Mouse (Mus musculus): ENCODE data around the gene Igf1. TPM values are rescaled to one million over a fixed set of nuclear protein-coding genes. Genes with fewer than 3 reads are reported as not detected.

The Igf1 gene
- total and polyA plus RNA-seq, 2 experiments: 252 to 1,223 TPM

DNA sequence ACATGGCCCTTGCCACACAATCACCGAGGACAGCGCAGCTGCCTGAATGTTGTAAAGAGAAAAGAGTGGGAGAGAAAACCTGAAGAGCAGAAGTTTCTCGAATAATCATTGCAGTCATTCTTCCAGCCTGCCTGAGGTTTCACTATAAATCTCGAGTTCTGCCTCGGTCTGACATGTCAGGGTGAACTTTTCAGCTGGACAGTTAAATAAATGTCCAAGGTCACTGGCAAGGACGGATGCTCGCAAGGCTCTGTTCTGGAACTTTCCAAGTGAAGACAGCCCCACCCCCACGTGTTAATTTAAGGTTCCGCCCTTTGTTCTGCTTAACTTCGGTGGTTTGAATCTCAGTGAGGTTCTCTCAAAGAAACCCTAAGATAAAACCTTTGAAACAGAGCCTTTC lies 36.2 kb upstream of the Igf1 start:
- H3K27ac ChIP-seq (replicated peaks; ENCODE audit: insufficient read depth, low read depth, low read length): no peak overlapping the region
- no peak for DNase-seq (ENCODE audit: extremely low read depth, low read depth, low spot score)
- H3K79me2 ChIP-seq (ENCODE audit: control insufficient read depth, insufficient read depth, low read length): no peaks in the 10 kb centered on the region
- 73% methylated on average over 10 of the region's 10 CpGs for WGBS
- no peaks in the 10 kb centered on the region; the same call in 1 of the 2 replicates for H3K4me1 ChIP-seq (ENCODE audit: control insufficient read depth, insufficient read depth, low read length)
- H3K9ac ChIP-seq (ENCODE audit: low read depth, low read length): no peak overlapping the region
- no peak overlapping the region for H3K4me3 ChIP-seq (ENCODE audit: insufficient read depth, low read depth, low read length)
- no peaks in the 10 kb centered on the region for H3K36me3 ChIP-seq (ENCODE audit: control insufficient read depth, insufficient read depth, low read length)
- H3K27me3 ChIP-seq (ENCODE audit: control insufficient read depth, insufficient read depth, low read length): no peaks in the 10 kb centered on the region
- TF ChIP-seq CTCF (IDR thresholded peaks at IDR 0.05; ENCODE audit: low read depth, low read length) (no peak), POLR2A (IDR thresholded peaks at IDR 0.05; ENCODE audit: extremely low read depth, insufficient read depth, low read length) (no peak)

DNA sequence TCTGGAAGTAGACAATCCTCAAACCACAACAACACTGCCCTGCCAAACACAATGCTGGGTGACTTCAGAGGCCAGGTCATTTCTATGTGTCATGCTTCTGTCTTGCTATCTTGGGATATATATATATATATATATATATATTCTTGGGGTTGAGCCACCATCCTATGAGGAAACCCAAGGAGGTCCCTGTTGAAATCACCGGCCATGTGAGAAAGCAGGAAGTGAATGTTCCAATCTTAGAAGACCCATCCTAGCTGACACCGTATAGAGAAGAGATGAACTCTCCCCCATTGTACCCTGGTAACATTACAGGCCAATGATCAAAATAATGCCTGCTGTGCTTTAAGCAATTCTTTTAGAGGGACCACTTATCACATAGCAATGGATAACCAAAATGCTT lies 28.1 kb upstream of the Igf1 start:
- no peak overlapping the region for H3K4me3 ChIP-seq (ENCODE audit: insufficient read depth, low read depth, low read length)
- no peaks in the 10 kb centered on the region for H3K27me3 ChIP-seq (ENCODE audit: control insufficient read depth, insufficient read depth, low read length)
- no peaks in the 10 kb centered on the region for H3K36me3 ChIP-seq (ENCODE audit: control insufficient read depth, insufficient read depth, low read length)
- 96% methylated on average over 2 of the region's 2 CpGs for WGBS
- no peak for DNase-seq (ENCODE audit: extremely low read depth, low read depth, low spot score)
- H3K79me2 ChIP-seq (ENCODE audit: control insufficient read depth, insufficient read depth, low read length): no peaks in the 10 kb centered on the region
- no peak overlapping the region for H3K9ac ChIP-seq (ENCODE audit: low read depth, low read length)
- peaks cover 11% of the 10 kb centered on the region for H3K4me1 ChIP-seq (ENCODE audit: control insufficient read depth, insufficient read depth, low read length)
- no peak for TF ChIP-seq POLR2A (IDR thresholded peaks at IDR 0.05; ENCODE audit: extremely low read depth, insufficient read depth, low read length)
- TF ChIP-seq CTCF (IDR thresholded peaks at IDR 0.05; ENCODE audit: low read depth, low read length): no peak
- no peak overlapping the region for H3K27ac ChIP-seq (replicated peaks; ENCODE audit: insufficient read depth, low read depth, low read length)

DNA sequence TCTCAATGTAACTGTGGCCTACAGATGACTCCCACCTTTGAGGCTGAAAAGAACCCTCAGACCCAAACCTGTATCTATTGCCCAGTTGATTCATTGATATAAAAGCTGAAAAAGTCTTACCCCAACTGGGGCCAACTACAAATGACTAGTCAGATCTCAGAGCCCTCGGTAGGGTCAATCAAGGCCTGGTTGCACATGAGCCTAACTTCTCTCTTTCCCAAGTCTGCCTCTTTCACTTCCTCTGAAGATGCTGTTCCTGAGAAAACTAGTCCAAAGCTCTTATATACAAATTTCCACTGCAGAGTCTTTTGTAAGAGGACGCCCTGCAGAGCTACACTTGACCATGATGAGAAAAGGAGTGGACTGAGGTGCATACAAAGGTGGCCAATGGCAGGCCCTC lies 27.4 kb upstream of the Igf1 start:
- no peak overlapping the region for H3K4me3 ChIP-seq (ENCODE audit: insufficient read depth, low read depth, low read length)
- TF ChIP-seq CTCF (IDR thresholded peaks at IDR 0.05; ENCODE audit: low read depth, low read length): no peak
- TF ChIP-seq POLR2A (IDR thresholded peaks at IDR 0.05; ENCODE audit: extremely low read depth, insufficient read depth, low read length): no peak
- H3K36me3 ChIP-seq (ENCODE audit: control insufficient read depth, insufficient read depth, low read length): no peaks in the 10 kb centered on the region
- peak overlapping the region; percentile 34; the same call in 1 of the 2 replicates for H3K27ac ChIP-seq (replicated peaks; ENCODE audit: insufficient read depth, low read depth, low read length)
- H3K79me2 ChIP-seq (ENCODE audit: control insufficient read depth, insufficient read depth, low read length): no peaks in the 10 kb centered on the region
- WGBS: 90% methylated on average over 2 of the region's 2 CpGs
- no peak overlapping the region for H3K9ac ChIP-seq (ENCODE audit: low read depth, low read length)
- DNase-seq (ENCODE audit: extremely low read depth, low read depth, low spot score): peak; percentile 43
- no peaks in the 10 kb centered on the region for H3K27me3 ChIP-seq (ENCODE audit: control insufficient read depth, insufficient read depth, low read length)
- peaks cover 11% of the 10 kb centered on the region for H3K4me1 ChIP-seq (ENCODE audit: control insufficient read depth, insufficient read depth, low read length)

DNA sequence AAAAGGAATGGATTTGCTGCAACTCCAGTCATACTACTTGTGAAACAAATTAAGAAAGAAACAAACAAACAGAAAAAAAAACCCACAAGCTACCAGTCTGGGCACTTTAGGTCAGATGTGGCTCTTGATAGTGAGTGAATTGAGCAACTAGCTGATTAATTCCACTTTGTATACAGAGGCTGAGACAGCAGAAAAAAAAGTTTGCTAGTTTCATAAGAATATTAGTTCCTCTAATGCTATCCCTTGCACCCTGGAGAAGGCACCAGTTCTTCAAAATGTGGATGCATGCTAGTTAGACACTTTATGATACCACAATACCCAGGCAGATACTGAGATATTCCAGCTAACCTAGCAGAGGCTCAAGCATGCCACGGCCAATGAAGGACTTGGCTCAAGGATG lies 26.0 kb upstream of the Igf1 start:
- H3K27me3 ChIP-seq (ENCODE audit: control insufficient read depth, insufficient read depth, low read length): no peaks in the 10 kb centered on the region
- H3K4me1 ChIP-seq (ENCODE audit: control insufficient read depth, insufficient read depth, low read length): peaks cover 11% of the 10 kb centered on the region
- H3K36me3 ChIP-seq (ENCODE audit: control insufficient read depth, insufficient read depth, low read length): no peaks in the 10 kb centered on the region
- H3K27ac ChIP-seq (replicated peaks; ENCODE audit: insufficient read depth, low read depth, low read length): peak overlapping the region; percentile 33
- TF ChIP-seq POLR2A (IDR thresholded peaks at IDR 0.05; ENCODE audit: extremely low read depth, insufficient read depth, low read length) (no peak), CTCF (IDR thresholded peaks at IDR 0.05; ENCODE audit: low read depth, low read length) (no peak)
- DNase-seq (ENCODE audit: extremely low read depth, low read depth, low spot score): peak; percentile 89
- 27% methylated on average over 1 of the region's 1 CpGs for WGBS
- no peak overlapping the region for H3K4me3 ChIP-seq (ENCODE audit: insufficient read depth, low read depth, low read length)
- H3K9ac ChIP-seq (ENCODE audit: low read depth, low read length): no peak overlapping the region
- no peaks in the 10 kb centered on the region for H3K79me2 ChIP-seq (ENCODE audit: control insufficient read depth, insufficient read depth, low read length)

DNA sequence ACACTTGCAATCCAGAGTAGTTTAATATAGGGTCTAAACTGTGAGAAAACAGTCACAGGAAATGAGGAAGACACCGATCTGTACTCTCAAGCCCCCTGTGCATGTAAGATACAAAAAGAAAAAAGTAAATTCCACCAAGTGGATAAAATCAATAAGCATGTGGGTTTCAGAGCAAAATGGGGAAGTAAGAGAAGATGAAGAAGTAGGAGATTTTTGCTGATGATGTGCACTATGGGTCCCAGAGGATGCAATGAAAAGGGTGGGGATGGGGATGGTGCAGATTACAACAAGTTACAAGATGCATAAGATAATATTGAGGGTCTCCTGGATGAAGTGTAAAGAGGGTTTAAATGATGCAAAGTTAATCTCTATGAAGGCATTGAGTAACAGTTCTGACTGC lies 18.6 kb upstream of the Igf1 start:
- Histone ChIP-seq H3K27me3 (ENCODE audit: control insufficient read depth, insufficient read depth, low read length) (no peaks in the 10 kb centered on the region), H3K4me1 (ENCODE audit: control insufficient read depth, insufficient read depth, low read length) (no peaks in the 10 kb centered on the region; the same call in 1 of the 2 replicates), H3K36me3 (ENCODE audit: control insufficient read depth, insufficient read depth, low read length) (no peaks in the 10 kb centered on the region), H3K79me2 (ENCODE audit: control insufficient read depth, insufficient read depth, low read length) (no peaks in the 10 kb centered on the region), H3K27ac (replicated peaks; ENCODE audit: insufficient read depth, low read depth, low read length) (no peak overlapping the region), H3K4me3 (ENCODE audit: insufficient read depth, low read depth, low read length) (no peak overlapping the region), H3K9ac (ENCODE audit: low read depth, low read length) (no peak overlapping the region)
- no peak for DNase-seq (ENCODE audit: extremely low read depth, low read depth, low spot score)
- WGBS: 74% methylated on average over 1 of the region's 1 CpGs
- TF ChIP-seq CTCF (IDR thresholded peaks at IDR 0.05; ENCODE audit: low read depth, low read length) (no peak), POLR2A (IDR thresholded peaks at IDR 0.05; ENCODE audit: extremely low read depth, insufficient read depth, low read length) (no peak)

DNA sequence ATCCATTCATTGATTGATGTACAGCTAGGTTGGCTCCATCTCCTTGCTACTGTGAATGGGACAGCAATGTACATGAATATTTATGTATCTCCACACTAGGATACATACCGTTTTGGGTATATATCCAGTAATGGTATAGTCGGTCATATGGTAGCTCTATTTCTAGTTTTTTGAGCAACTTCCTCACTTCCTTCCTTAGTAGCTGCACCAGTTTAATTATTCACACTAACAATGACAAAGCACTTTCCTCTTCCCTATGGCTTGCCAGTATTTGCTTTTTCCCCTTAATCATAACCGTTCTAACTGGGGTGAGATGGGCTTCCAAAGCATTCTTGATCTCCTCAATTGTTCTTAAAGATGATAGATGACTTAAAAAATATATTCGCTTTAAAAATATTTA lies 15.6 kb upstream of the Igf1 start:
- peak; percentile 24 for DNase-seq (ENCODE audit: extremely low read depth, low read depth, low spot score)
- Histone ChIP-seq H3K4me3 (ENCODE audit: insufficient read depth, low read depth, low read length) (no peak overlapping the region), H3K27me3 (ENCODE audit: control insufficient read depth, insufficient read depth, low read length) (no peaks in the 10 kb centered on the region), H3K4me1 (ENCODE audit: control insufficient read depth, insufficient read depth, low read length) (no peaks in the 10 kb centered on the region; the same call in 1 of the 2 replicates), H3K9ac (ENCODE audit: low read depth, low read length) (no peak overlapping the region), H3K36me3 (ENCODE audit: control insufficient read depth, insufficient read depth, low read length) (no peaks in the 10 kb centered on the region), H3K27ac (replicated peaks; ENCODE audit: insufficient read depth, low read depth, low read length) (no peak overlapping the region), H3K79me2 (ENCODE audit: control insufficient read depth, insufficient read depth, low read length) (no peaks in the 10 kb centered on the region; the same call in 1 of the 2 replicates)
- no peak for TF ChIP-seq POLR2A (IDR thresholded peaks at IDR 0.05; ENCODE audit: extremely low read depth, insufficient read depth, low read length)
- no peak for TF ChIP-seq CTCF (IDR thresholded peaks at IDR 0.05; ENCODE audit: low read depth, low read length)
- WGBS: 63% methylated on average over 4 of the region's 4 CpGs
